Mouse (Mus musculus) MEL (cell line): Measurements from ENCODE around the gene Hmgb1. TPM values are rescaled to one million over a fixed set of nuclear protein-coding genes. Genes with fewer than 3 reads are reported as not detected.

Experiments used
- DNase-seq: peaks from one replicate; pipeline ENCODE4 v3.0.0; 2011; ENCODE audit warnings: low read depth, low spot score
- H3K27ac ChIP-seq: 2 replicates; pipeline ENCODE4 v1.5.1; 2012; ENCODE audit warnings: low read depth, mild to moderate bottlenecking, control low read depth, low read length, moderate library complexity; ENCODE audit not compliant: control insufficient read depth
- H3K27me3 ChIP-seq, 2 experiments: fragments of 150-350 bp in 1 of 2; sonication (generic) in 1 of 2; 2 replicates each; pipeline ENCODE4 v1.6.1; 2012; ENCODE audit warnings: low read length in 2 of 2, mild to moderate bottlenecking in 2 of 2, improper control_type of control experiment in 1 of 2, moderate library complexity in 1 of 2; ENCODE audit not compliant: insufficient read depth in 2 of 2, control insufficient read depth in 1 of 2
- H3K36me3 ChIP-seq, 2 experiments: 2 replicates each; pipeline ENCODE4 v1.6.1; 2012 to 2014; ENCODE audit warnings: low read length in 2 of 2, improper control_type of control experiment in 1 of 2, inconsistent platforms in 1 of 2, mild to moderate bottlenecking in 1 of 2; ENCODE audit not compliant: insufficient read depth in 2 of 2, control insufficient read depth in 1 of 2
- H3K4me1 ChIP-seq, 2 experiments: fragments of 150-350 bp in 1 of 2; sonication (generic) in 1 of 2; 2 replicates each; pipeline ENCODE4 v1.6.1; 2012; ENCODE audit warnings: low read length in 2 of 2, improper control_type of control experiment in 1 of 2, mild to moderate bottlenecking in 1 of 2; ENCODE audit not compliant: insufficient read depth in 2 of 2, control insufficient read depth in 1 of 2
- H3K4me3 ChIP-seq, 2 experiments: fragments of 150-350 bp in 1 of 2; sonication (generic) in 1 of 2; 2 replicates each; pipeline ENCODE4 v1.5.1; 2012; ENCODE audit warnings: low read depth in 2 of 2, low read length in 2 of 2, mild to moderate bottlenecking in 2 of 2, moderate library complexity in 2 of 2, control low read depth in 1 of 2, improper control_type of control experiment in 1 of 2; ENCODE audit not compliant: control insufficient read depth in 1 of 2, insufficient read depth in 1 of 2
- H3K79me2 ChIP-seq: 2 replicates; pipeline ENCODE4 v1.6.1; 2012; ENCODE audit warnings: mild to moderate bottlenecking, low read length, moderate library complexity; ENCODE audit not compliant: control insufficient read depth, poor library complexity, insufficient read depth
- H3K9ac ChIP-seq: 2 replicates; pipeline ENCODE4 v1.6.1; 2012; ENCODE audit warnings: low read depth, mild to moderate bottlenecking, control low read depth, low read length, moderate library complexity; ENCODE audit not compliant: control insufficient read depth, poor library complexity, severe bottlenecking
- H3K9me3 ChIP-seq: fragments of 150-350 bp; sonication (generic); replicated peaks from 2 replicates; pipeline ENCODE4 v1.6.1; 2012; ENCODE audit warnings: mild to moderate bottlenecking, low read length, improper control_type of control experiment, moderate library complexity; ENCODE audit not compliant: insufficient read depth
- CHD1 ChIP-seq: IDR thresholded peaks from 2 replicates; pipeline ENCODE4 v1.6.1; 2012; ENCODE audit warnings: low read depth, mild to moderate bottlenecking, inconsistent platforms, low read length, improper control_type of control experiment
- CTCF ChIP-seq, 3 experiments: IDR thresholded peaks in 2 of 3; conservative IDR thresholded peaks in 1 of 3; 2 replicates each; pipeline ENCODE4 v1.5.1; 2011 to 2012; ENCODE audit warnings: low read length in 3 of 3, low read depth in 2 of 3, mild to moderate bottlenecking in 2 of 3, improper control_type of control experiment in 1 of 3, inconsistent platforms in 1 of 3, mixed read lengths in 1 of 3, moderate library complexity in 1 of 3; ENCODE audit not compliant: control insufficient read depth in 1 of 3, insufficient read depth in 1 of 3, poor library complexity in 1 of 3, severe bottlenecking in 1 of 3
- E2F4 ChIP-seq: IDR thresholded peaks from 2 replicates; pipeline ENCODE4 v1.6.1; 2011; ENCODE audit warnings: low read depth, low read length, improper control_type of control experiment, borderline replicate concordance
- GATA1 ChIP-seq: IDR thresholded peaks from 2 replicates; pipeline ENCODE4 v1.6.1; 2011; ENCODE audit warnings: low read depth, low read length, improper control_type of control experiment
- HCFC1 ChIP-seq: IDR thresholded peaks from 2 replicates; pipeline ENCODE4 v1.6.1; 2012; ENCODE audit warnings: low read depth, mild to moderate bottlenecking, inconsistent platforms, low read length, improper control_type of control experiment, moderate library complexity
- KAT2A ChIP-seq: conservative IDR thresholded peaks from 2 replicates; pipeline ENCODE4 v1.6.1; 2012; ENCODE audit warnings: low read depth, low read length, improper control_type of control experiment, inconsistent platforms
- MAFK ChIP-seq: IDR thresholded peaks from 2 replicates; pipeline ENCODE4 v1.6.1; 2011; ENCODE audit warnings: low read depth, mild to moderate bottlenecking, low read length, improper control_type of control experiment, borderline replicate concordance
- MEF2A ChIP-seq: IDR thresholded peaks from 2 replicates; pipeline ENCODE4 v1.6.1; 2014; ENCODE audit warnings: low read depth, mild to moderate bottlenecking, inconsistent platforms, low read length, improper control_type of control experiment; ENCODE audit not compliant: poor library complexity, insufficient replicate concordance, severe bottlenecking; ENCODE audit errors: extremely low read depth
- MYC ChIP-seq: IDR thresholded peaks from 2 replicates; pipeline ENCODE4 v1.6.1; 2011; ENCODE audit warnings: low read depth, mild to moderate bottlenecking, low read length, improper control_type of control experiment, moderate library complexity
- NELFE ChIP-seq: IDR thresholded peaks from 2 replicates; pipeline ENCODE4 v1.6.1; 2011; ENCODE audit warnings: low read depth, low read length, improper control_type of control experiment
- POLR2A ChIP-seq, 2 experiments: IDR thresholded peaks; 2 replicates each; pipeline ENCODE4 v1.6.1; 2011 to 2012; ENCODE audit warnings: low read length in 2 of 2, mild to moderate bottlenecking in 2 of 2, control low read depth in 1 of 2, improper control_type of control experiment in 1 of 2, low read depth in 1 of 2, moderate library complexity in 1 of 2; ENCODE audit not compliant: control insufficient read depth in 1 of 2, insufficient read depth in 1 of 2, poor library complexity in 1 of 2
- POLR2AphosphoS5 ChIP-seq: IDR thresholded peaks from 2 replicates; pipeline ENCODE4 v1.6.1; 2012; ENCODE audit warnings: low read depth, borderline replicate concordance, mild to moderate bottlenecking, inconsistent platforms, low read length, moderate library complexity, mixed read lengths
- RAD21 ChIP-seq: IDR thresholded peaks from 2 replicates; pipeline ENCODE4 v1.6.1; 2011; ENCODE audit warnings: mild to moderate bottlenecking, low read depth, low read length, improper control_type of control experiment
- SIN3A ChIP-seq: IDR thresholded peaks from 2 replicates; pipeline ENCODE4 v1.6.1; 2012; ENCODE audit warnings: low read length, improper control_type of control experiment, inconsistent platforms
- TBP ChIP-seq: IDR thresholded peaks from 2 replicates; pipeline ENCODE4 v1.8.0; 2011; ENCODE audit warnings: low read depth, low read length, improper control_type of control experiment
- TCF12 ChIP-seq: IDR thresholded peaks from 2 replicates; pipeline ENCODE4 v1.6.1; 2014; ENCODE audit warnings: low read depth, mild to moderate bottlenecking, inconsistent platforms, low read length, improper control_type of control experiment, moderate library complexity
- USF1 ChIP-seq: IDR thresholded peaks from 2 replicates; pipeline ENCODE4 v1.6.1; 2014; ENCODE audit warnings: low read depth, mild to moderate bottlenecking, inconsistent platforms, low read length, improper control_type of control experiment, moderate library complexity
- USF2 ChIP-seq, 2 experiments: IDR thresholded peaks; 2 replicates each; pipeline ENCODE4 v1.6.1; 2011 to 2012; ENCODE audit warnings: improper control_type of control experiment in 2 of 2, low read length in 2 of 2, borderline replicate concordance in 1 of 2, inconsistent platforms in 1 of 2, low read depth in 1 of 2, mild to moderate bottlenecking in 1 of 2; ENCODE audit not compliant: insufficient read depth in 1 of 2
- ZKSCAN1 ChIP-seq: IDR thresholded peaks from 2 replicates; pipeline ENCODE4 v1.6.1; 2012; ENCODE audit warnings: low read depth, mild to moderate bottlenecking, inconsistent platforms, low read length, improper control_type of control experiment, moderate library complexity
- polyA plus RNA-seq, 2 experiments: library from polyadenylated mRNA; stranded (reverse) in 1 of 2; unstranded in 1 of 2; fragments of >175 nt in 1 of 2; fragments of >200 nt in 1 of 2; gene quantifications; 2 replicates each; pipeline versions ENCODE4 v1.2.1 to v1.2.4; 2012; ENCODE audit warnings: low replicate concordance in 2 of 2, low read depth in 1 of 2; ENCODE audit not compliant: insufficient read length in 2 of 2, insufficient read depth in 1 of 2, missing spikeins in 1 of 2
- total RNA-seq: library from RNA; depleted of rRNA; stranded (reverse); fragments of 300-350 nt; gene quantifications from 2 replicates; pipeline ENCODE4 v1.2.3, GENCODE M21; 2012

Gene Hmgb1
- total and polyA plus RNA-seq, 3 experiments, result 600 to 678 TPM; not detected in 1

DNA sequence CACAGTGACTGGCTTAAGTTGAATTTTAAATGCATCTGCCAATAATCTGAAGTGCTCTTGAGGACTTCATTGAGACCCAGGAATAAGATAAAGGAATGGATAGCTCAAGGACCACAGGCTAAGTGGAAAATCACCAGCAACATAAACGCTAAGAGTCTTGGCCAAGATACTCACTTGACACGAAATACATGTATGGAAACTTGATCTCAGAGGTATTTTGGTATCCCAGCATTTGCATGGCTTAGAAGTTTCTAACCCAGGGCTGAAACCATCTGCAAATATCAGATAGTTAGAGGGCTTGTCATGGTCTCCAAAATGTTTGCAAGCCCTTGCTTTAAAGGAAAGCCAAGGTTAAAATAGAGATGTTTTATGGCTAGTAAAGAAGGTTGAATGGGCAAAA, 94.4 kb downstream of the Hmgb1 start:
- no peak for DNase-seq
- H3K27ac ChIP-seq, result no peak overlapping the region

GRCm38 (mm10) chr5:149089456-149089855, 94.8 kb downstream of the Hmgb1 start:
- H3K79me2 ChIP-seq, result no peaks in the 10 kb centered on the region
- TF ChIP-seq TBP, result no peak
- TF ChIP-seq GATA1, result no peak
- TF ChIP-seq POLR2AphosphoS5, result no peak
- TF ChIP-seq NELFE, result no peak
- TF ChIP-seq SIN3A, result no peak
- no peak for TF ChIP-seq ZKSCAN1
- TF ChIP-seq POLR2A (IDR thresholded peaks at IDR 0.05; ENCODE audit: control insufficient read depth in 1 of 2, insufficient read depth in 1 of 2, low read depth in 1 of 2, low read length in 2 of 2, poor library complexity in 1 of 2), result no peak
- TF ChIP-seq HCFC1, result no peak
- no peak for TF ChIP-seq MEF2A
- TF ChIP-seq MAFK, result no peak
- no peak overlapping the region for H3K27ac ChIP-seq
- no peaks in the 10 kb centered on the region for H3K27me3 ChIP-seq
- peaks cover 7 to 35% of the 10 kb centered on the region in 2 experiments; a peak in 3 of 4 replicates for H3K4me1 ChIP-seq
- no peak overlapping the region for H3K4me3 ChIP-seq
- no peaks in the 10 kb centered on the region for H3K9me3 ChIP-seq
- DNase-seq, result no peak
- no peak overlapping the region for H3K9ac ChIP-seq
- peaks cover 0 to 19% of the 10 kb centered on the region in 2 experiments; a peak in 2 of 4 replicates for H3K36me3 ChIP-seq

More for the DNA sequence above, 94.4 kb downstream of the Hmgb1 start:
- no peak for TF ChIP-seq USF2 (IDR thresholded peaks at IDR 0.05; ENCODE audit: borderline replicate concordance in 1 of 2, insufficient read depth in 1 of 2, low read depth in 1 of 2, low read length in 2 of 2)
- TF ChIP-seq MYC, result no peak
- no peak for TF ChIP-seq TCF12
- no peak for TF ChIP-seq NELFE
- no peak for TF ChIP-seq USF1
- TF ChIP-seq MEF2A, result no peak
- no peak for TF ChIP-seq E2F4
- no peak for TF ChIP-seq KAT2A
- no peak for TF ChIP-seq RAD21
- TF ChIP-seq CHD1, result no peak
- no peak for TF ChIP-seq CTCF (IDR thresholded peaks at IDR 0.05 in 2 of 3, conservative IDR thresholded peaks at IDR 0.05 in 1 of 3; ENCODE audit: control insufficient read depth in 1 of 3, insufficient read depth in 1 of 3, low read depth in 2 of 3, low read length in 3 of 3, poor library complexity in 1 of 3, severe bottlenecking in 1 of 3)
- TF ChIP-seq, all 39 proteins: peak for 0
- no peaks in the 10 kb centered on the region for H3K79me2 ChIP-seq
- no peaks in the 10 kb centered on the region for H3K9me3 ChIP-seq
- H3K4me1 ChIP-seq, result peaks cover 7 to 31% of the 10 kb centered on the region in 2 experiments; a peak in 3 of 4 replicates
- H3K9ac ChIP-seq, result no peak overlapping the region
- H3K36me3 ChIP-seq, result peaks cover 0 to 19% of the 10 kb centered on the region in 2 experiments; a peak in 2 of 4 replicates
- H3K27me3 ChIP-seq, result no peaks in the 10 kb centered on the region
- no peak overlapping the region for H3K4me3 ChIP-seq
